Mouse (Mus musculus) right cerebral cortex, postnatal 14 days (tissue): ENCODE data around the gene Xcr1.

ENCODE experiments used
- DNase-seq: peaks from one replicate; pipeline ENCODE4 v3.0.0; 2022

Gene Xcr1

DNA sequence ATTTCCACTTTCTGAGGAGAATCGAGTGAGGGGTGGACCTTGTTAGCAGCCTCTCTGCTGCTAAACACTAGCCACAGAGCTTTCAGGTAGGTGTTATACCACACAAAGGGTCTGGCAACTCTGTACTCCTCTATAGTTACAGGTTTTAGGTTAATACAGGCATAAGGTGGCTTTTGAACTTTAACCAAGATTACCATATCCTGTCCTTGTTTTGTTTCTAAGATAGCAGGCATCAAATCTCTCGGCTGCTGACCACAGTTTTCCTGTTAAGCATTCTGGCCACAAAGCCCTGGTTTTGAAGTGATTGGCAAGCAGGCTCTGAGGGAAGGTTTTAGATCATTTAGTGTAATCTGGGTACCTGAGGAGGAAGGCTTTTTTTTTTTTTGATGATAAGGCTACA, 47.5 kb downstream of the Xcr1 start:
- DNase-seq: no peak

DNA sequence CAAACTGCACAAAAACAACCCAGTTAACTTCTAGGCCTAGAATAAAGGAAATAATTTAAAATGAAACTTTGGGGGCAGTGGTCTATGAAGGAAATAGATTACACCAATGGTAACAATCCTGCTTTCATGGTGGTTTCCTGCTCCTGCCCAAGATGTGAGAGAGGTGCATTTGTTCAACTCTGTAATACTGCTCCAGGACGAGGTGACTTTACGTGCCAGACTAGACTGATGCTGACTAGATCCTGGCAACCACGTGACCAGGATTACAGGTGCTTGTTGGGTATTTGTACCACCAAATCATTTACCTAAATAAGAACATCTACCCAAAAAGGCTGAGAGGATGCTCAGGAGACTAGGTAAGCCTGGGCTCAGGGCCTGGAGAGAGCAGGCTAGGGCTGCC, 50.0 kb downstream of the Xcr1 start:
- DNase-seq: no peak

DNA sequence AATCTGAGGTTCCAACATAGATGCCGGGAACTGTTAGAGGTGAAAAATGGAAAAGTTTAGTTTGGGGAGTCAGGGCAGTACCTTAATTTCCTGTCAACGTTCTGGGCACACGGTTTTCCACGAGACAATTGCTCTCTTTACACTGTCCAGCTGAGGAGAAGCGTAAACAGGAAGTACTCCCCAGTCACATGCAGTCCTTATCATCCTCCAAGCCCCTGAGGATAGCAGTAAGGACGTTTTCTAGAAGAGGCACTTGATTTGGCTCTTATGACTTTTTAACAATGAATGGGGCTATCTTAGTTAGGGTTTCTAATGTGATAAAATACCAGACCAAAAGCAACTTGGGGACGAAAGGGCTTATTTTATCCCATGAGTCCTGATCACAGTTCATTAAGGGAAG, 53.2 kb downstream of the Xcr1 start:
- DNase-seq: no peak

DNA sequence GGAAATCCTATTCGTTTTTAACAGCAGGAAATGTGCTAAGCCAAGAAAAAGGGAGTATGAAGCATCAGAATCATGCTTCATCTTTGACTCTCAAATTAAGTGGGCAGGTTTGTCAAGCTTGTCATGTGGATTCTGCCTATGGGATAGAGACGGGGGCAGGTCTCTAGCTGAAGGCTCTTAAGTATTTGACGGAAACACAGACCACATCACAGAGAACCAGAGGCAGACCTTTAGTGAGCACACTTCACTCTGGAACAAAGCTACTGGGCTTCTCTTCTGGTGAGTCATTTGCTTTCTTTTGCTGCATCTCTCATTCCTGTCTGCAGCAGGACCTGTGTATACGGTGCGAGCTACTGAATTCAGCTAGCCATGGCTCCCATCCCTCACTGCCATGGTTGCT, 55.6 kb downstream of the Xcr1 start, which contains the start of gene Cxcr6:
TSS of gene Cxcr6 (plus strand) at position 209 of the 400 bp plus-strand sequence.
- DNase-seq: no peak

DNA sequence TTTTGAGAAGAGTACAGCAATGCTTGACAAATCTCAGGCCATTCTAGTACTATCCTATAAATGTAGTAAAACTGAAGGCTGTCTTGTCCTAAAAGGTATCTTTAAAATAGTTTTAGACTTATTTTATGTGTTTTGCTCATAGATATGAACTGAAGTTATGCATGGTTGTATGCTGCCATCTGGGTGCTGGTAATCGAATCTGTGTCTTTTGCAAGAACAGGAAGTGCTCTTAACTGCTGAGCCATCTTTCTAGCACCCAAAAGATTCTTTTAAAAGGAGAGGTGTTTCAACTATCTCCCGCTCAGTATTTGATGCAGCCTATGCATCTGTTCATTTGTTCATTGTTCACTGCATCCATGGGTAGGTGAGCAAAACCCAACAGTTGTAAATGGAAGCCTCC, 56.6 kb downstream of the Xcr1 start:
- no peak for DNase-seq

DNA sequence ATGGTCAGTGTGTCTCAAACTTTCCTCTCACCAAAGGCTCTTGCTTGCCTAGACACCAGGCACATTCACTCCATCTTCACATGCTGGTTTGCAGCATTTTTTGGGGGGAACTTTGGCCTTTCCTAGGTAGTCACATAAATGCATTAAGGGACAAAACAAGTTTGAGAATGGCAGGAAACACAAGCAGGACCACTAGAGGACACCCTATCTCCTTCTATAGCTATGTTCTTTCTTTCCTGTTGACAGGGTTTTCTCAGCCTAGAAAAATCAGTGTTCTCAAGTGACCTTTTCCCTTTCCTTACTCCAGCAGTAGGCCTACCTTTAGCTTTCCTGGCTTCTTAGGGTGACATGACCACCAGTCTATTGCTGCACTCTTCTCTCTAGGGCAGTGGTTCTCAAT, 58.9 kb downstream of the Xcr1 start:
- DNase-seq: no peak

DNA sequence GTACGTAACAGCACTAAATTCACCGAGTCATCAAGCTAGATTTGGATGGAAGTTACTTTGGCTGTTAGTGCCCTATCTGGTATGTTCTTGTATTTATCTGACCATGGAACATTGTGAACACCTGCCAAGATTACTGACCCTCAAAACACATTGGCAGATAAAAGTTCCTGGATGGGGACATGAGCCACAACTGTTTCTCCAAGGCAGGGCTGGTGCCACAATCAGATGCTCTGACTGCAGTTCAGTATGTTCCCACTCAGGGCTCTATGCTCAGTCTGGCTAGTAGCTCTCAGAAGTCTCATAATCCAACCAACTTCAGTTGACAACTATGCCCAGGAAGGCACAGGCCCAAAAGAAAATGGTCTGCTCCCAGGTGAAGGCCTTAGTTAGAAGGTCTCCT, 59.4 kb downstream of the Xcr1 start:
- DNase-seq: no peak
